Mouse (Mus musculus) right cerebral cortex, adult 2 months (tissue): ENCODE data around the gene Sorl1.

ENCODE experiments used
- DNase-seq, 2 experiments: peaks; one replicate each; pipeline ENCODE4 v3.0.0; 2021 to 2022; ENCODE audit warnings: low spot score in 2 of 2

The Sorl1 gene

GRCm38 (mm10) chr9:42054339-42055272 is 69.5 kb downstream of the Sorl1 start:
- DNase-seq, result peak; percentile 80 to 83

DNA sequence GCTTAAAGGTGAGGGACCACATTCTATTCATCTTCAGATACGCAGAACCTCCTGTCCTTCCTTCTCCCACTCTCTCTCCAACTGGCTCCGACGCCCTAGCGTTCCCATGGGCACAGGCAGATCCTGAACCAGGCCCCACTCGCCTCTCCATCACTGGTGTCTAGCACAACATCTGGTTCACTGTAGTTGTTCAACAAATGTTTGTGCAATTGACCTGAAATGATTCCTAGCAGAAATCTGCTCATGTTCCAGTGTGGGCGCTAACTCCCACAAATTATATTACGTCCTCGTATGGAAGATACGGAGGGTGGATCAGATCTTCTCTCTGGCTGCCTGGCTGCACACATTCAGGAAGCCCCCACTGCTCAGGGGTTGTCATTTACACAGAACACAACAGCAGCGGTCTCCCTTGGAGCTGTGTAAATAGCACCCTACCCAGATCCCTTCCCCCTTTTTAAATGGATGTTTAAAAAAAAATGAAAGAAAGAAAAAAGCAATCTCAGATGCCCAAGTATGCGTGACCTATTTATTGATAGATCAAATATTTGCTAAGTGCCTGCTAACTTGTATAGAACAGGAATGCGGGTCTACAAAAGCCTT is 70.4 kb downstream of the Sorl1 start:
- peak; percentile 44 to 51 for DNase-seq

DNA sequence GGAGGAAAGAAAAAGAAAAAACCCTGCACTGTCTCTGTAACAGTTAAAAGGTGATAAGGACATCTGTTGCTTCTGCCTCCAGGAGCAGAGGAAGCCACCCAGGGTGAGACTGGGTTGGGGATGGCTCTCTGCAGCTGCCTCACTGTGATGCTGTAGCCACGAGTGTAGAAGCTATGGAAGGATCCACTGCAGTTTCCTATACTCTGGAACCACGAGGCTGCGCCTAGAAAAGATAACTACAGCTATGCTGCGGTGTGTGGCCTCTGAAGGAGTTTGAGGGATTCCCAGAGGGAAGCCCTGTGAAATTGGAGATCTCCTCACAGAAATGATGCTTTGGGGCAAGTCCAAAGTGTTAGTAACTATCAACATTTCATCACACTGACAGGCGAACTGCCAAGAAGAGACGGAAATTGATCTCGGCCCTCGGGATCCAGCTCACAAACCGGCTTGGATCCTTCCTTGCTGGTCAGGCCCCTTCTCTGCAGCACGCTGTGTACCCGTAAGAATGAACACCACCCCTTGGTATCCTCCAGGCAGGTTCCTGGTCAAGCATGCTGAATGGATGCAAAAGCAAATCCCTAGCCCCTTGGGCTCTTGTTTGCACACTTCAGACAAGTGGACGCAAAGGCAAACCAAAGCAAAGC is 71.3 kb downstream of the Sorl1 start:
- DNase-seq, result no peak

DNA sequence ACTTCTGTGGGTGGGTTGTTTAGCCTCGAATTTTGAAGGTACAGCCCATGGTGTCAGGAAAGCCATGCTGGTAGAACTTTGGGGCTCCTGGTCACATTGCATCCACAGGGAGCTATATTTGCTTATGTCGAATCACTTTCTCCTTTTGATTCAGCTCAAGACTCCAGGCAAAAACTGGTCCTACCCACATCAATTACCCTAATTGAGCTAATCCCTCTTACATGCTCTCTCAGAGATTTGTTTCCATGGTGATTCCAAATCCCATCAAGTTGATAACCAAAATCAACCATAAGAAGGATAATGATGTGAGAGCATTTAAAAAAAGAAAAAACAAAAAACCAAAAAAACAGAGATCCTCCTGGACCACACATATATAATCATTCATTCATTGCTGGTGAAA is 75.6 kb downstream of the Sorl1 start:
- no peak for DNase-seq

DNA sequence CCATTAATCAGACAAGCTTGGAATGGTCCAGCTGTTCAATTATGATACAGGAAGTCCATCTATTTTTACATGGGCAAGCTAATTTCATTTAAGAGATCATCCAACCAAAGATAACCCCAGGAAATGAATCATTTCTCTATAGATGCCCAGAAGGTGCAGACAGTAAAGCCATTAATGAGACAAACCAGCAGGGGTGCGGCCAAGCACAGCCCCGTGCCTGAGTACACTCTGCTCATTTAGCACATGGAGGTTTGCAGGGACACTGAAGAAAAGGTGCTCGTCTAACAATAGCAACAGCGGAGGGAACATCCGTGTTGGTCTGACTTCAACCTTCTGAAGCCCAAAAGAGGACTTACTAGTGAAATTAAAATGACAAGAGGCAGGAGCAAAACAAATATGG is 76.3 kb downstream of the Sorl1 start:
- DNase-seq, result no peak

- DNase-seq, result no peak
These were observed 77.8 kb downstream of the Sorl1 start for GRCm38 (mm10) chr9:42046248-42046647.

- no peak for DNase-seq
These were observed 79.4 kb downstream of the Sorl1 start for GRCm38 (mm10) chr9:42044651-42045050.

DNA sequence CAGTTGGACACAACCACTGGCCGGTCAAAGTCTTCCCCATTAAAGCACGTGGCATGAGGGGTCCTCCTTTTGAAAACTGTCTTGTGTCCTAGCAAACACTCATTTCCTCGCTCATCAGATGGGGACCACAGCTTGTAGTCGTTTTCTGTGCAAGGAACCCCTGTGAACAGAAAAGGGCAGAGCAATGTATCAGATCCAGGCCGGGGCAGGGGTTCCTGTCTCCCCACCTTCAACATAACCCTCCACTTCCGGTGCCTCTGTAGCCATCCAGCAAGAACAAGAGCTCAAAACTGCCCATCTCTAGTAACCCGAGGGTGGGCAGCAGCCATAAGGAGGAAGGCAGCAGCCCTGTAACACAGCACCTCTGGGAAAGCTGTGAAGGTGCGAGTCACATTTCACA is 80.2 kb downstream of the Sorl1 start:
- DNase-seq, result no peak

DNA sequence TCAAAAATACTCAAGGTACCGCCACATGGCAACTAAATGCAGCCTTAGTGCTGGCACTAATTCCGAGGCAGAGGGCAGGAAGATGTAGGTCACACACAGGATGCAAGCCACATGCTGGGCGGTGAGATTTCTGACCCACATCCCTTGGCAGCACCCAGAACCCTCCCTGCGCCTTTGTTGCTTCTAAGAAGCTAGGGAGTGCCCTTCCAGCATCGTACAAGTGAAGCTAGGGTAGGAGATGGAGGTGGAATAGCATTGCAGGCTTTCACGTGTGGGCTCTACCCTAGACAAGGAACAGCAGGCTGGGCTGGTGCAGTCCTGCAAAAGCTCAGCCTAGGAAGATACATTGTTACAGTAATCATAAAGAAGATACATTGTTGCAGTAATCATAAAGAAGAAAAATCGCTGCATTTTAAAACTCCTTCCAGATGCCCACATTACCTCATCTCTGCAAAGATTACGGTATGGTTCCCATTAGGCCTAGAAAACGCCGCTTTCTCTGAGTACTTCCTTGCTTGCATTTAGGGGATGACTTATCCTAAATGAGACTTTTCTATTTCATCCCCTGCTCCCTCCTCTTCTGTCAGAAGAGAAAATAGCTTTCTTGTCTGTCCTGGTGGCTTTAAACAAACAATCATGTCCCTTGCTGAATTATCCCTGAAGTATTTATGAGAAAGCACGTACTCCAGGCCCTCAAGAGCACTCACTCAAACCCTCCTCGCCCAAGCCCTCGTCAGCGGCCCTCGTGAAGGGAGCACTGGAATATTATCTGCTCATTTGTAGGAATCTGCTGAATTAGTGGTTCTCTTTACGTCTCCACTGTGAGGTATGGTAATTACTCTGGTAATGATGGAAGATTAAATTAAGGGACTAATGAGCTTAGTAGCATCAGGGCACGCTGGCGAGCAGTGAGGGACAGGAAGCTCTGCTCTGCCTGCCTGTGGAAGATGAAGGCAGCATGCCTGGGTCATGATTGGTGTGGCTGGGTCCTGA is 84.8 kb downstream of the Sorl1 start:
- peak in 1 of 2 experiments; percentile 35 for DNase-seq

DNA sequence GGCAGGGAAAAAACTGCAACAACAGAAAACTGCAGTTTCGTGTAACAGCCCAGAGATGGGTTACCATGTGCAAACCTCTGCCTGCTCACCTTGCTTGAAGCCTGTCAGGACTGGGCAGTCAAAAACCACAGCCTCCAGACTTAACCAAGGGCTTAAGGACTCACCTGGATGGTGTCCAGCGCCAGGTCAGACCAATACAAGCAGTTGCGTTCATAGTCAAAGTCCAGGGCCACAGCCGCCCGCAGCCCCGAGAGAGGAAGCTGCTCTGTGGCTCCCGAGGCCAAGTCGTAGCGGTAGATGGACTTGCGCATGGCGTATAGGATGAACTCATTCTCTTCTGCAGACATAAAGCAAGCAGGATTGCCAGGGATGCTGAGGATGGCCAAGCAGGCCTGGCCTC is 87.2 kb downstream of the Sorl1 start:
- no peak for DNase-seq

DNA sequence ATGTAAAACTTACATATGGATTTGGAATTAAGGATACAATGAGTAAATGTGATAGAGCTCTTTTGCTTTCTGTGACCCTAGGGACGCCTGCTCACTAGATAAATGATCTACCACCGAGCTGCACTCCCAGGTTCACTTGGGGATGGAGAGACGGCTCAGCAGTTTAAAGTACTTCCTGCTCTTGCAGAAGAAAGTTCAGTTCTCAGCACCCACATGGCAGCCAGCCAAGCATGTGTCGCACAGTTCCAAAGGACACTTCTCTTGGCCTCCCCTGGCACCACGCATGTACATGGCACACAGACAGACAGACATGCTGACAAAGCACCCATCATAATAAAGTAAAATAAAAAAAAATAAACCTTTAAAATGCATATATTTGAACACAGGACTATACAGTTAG is 88.1 kb downstream of the Sorl1 start:
- DNase-seq, result no peak

DNA sequence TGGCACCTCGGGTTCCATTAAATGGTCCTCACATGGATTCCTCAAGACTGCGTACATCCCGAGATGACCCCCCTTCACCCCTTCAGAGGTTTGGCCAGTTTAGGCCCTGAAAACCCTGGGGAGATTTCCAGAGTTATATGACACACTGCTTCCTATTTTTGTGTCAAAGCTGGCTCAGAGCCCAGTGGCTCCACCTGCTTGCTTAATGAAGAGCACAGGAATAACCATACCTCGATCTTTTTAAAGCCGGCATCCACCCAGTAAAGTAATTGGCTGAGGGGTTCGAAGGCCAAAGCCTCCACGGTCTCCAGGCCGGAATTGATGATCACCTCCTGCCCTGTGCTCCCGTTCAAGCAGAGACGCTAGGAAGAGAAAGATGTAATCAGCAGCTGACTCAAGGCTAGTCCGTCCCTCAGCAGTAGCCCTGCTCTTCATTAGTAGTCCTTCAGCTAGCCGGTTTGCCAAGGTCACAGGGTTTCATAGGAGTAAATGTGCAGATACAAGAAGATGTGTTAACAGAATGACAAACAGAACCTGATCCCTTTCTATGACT is 88.8 kb downstream of the Sorl1 start:
- peak; percentile 50 to 56 for DNase-seq

- DNase-seq, result no peak
These were observed 90.0 kb downstream of the Sorl1 start for GRCm38 (mm10) chr9:42034116-42034520.

DNA sequence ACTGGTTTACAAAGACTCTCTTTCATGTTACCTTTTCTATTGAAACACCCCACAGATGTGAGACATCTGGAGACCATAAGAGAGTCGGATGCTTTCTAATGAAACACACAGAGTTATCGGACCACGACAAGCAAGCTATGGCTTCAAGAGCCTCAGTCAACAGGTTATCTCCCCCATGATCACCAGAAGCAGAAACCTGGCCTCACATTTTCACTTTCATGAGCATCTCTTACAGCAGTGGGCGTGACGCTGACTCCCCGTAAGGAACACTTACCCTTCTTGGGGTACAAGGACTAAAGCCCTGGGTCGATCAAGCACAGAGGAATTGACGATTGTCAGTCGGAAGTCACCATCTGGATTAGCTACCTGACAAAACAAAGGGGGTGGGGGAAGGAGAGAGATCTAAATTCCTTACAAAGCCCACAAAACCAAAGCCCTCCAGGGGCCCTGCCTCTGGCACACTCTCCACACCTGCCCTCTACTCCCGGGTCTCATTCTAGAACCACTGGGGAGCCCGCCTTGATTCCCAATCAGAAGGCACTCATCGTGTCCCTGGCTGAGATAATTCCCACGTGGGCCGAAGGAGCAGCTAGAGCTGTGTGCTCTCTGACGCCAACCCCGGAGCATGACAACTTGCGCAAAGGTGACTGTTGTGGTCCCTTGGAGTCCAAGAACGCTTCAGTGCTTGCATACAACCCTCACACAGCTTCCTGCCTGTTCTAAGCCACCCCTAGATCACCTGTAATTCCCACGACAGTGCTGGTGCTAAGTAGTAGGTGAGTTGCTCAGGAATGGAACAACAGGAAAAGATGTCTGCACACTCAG is 90.6 kb downstream of the Sorl1 start:
- no peak for DNase-seq

DNA sequence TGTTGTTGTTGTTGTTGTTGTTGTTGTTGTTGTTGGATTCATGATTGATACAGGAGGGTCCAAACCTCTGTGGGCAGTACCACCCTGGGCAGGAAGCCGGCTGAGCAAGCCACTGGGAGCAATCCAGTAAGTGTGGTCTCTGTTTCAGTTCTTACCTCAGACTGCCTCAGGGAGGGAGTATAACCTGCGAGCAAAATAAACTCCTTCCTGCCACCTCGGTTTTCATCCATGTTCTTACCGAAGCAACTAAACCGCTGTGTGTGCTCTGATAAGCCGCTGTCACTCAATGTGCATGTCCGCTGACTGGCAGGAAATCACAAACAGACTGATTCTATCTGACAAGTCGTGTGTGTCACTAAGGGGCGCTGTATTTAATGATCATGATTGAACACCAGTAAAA is 91.7 kb downstream of the Sorl1 start:
- DNase-seq, result no peak

- DNase-seq, result no peak
These were observed 95.3 kb downstream of the Sorl1 start for GRCm38 (mm10) chr9:42028807-42029206.

DNA sequence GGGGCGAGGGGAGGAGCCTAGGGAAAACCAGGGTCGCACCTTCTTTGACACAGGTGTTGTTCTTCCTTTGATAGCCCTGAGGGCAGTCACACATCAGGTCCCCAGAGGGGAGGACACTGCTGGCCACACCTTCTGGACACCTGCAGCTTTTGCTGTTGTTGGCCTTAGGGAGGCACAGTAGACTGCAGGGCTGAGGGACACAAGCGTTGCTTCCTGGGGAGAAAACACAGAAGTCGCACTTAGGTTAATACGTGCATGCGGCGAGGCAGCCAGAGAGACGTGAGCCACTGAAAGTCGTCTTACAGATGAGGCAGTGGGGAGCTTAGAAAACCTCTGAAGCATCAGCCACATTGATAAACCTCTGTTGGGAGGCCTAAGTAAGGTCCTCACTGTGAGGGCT is 99.8 kb downstream of the Sorl1 start:
- no peak for DNase-seq

- no peak for DNase-seq
These were observed 100.7 kb downstream of the Sorl1 start for GRCm38 (mm10) chr9:42023383-42023782.

- no peak for DNase-seq
These were observed 101.8 kb downstream of the Sorl1 start for GRCm38 (mm10) chr9:42022318-42022717.

DNA sequence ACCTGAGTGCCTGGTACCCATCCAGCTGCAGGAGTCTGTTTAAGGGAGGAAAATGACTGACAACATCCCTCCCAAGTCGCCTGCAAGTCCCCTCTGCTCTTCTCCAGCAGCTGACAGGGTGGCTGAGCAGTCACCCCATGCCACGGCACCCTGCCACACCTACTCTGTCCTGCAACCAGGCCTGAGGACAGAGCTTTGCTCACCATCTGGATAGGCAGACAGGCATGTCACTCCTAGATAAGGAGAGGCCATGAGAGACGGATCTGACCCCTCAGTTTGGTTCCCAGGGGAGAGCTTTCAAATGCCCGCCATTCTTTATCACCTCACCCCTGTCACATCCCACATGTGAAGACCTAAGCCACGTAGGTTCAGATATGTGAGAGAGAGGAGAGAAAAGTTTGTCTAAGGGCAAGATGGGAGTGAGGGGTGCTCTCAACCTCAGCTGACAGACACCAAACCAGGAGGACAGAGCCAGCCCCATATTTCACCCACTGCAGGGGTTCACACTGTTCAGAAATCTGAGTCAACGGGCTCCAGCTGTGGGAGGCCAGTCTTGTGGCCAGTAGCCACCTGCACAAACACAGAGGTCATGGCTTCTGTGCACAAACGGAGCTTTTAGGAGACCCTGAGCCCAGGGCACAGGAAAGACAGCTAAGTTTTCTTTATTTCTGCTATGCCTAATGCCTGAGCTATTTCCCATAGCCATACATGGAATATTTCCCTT is 104.6 kb downstream of the Sorl1 start:
- DNase-seq, result no peak
